Mouse (Mus musculus): ENCODE measurements around the gene Esp4.
"Not testable (repeated sequence)": the region's sequence is repeated elsewhere in the genome, so short reads cannot be mapped to it uniquely, and the experiment has no call there.

Esp4 gene

GRCm38 (mm10) chr17:40598294-40598693 is at the start of gene Esp4:
Gene Esp4 (plus strand): TSS chr17:40598594.
- no peak for DNase-seq (ENCODE audit: low read depth)

DNA sequence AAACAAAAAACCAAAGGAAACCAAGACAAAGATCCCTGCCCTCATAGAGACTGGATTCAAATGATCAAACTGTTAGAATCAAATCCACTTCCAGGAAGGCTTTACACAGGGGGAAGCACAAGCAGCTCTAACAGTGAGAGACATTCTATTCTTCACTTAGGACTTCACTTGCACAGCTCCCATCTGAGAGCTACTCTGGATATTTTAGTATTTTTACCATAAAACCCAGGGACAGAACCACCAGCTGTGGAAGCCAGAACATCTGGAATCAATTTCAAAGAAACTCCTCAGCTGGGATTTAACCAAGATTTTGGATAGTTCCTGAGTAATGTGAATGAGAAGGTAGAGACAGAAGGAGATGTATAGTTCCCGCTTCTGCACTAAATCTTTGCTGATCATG is 44.9 kb upstream of the Esp4 start:
- DNase-seq (ENCODE audit: low read depth): no peak

DNA sequence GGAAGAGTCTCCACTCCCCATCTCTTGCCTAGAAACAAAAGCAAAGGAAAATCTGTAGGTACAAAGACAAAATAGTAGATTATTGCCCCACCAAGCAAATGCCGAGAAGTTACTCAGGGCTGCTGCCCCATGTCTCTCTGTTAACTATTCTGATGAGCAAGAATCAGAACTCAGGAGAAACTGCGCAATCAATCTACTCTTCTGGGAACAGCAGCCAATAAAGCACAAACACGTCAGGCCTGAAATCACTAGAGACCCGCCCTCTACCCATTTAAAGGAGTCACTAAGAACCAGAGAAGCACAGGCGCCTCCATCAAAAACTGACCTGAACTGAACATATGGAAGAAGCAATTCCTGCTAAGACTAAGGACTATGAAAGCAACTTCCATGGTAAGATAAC is 37.2 kb upstream of the Esp4 start, which contains the start of gene Esp6:
Gene Esp6, plus strand, starts transcription at position 301 of the 400 bp plus-strand sequence.
- no peak for DNase-seq (ENCODE audit: low read depth)

GRCm38 (mm10) chr17:40583906-40584305 is 14.5 kb upstream of the Esp4 start:
- not testable (repeated sequence) for DNase-seq (ENCODE audit: low read depth)

DNA sequence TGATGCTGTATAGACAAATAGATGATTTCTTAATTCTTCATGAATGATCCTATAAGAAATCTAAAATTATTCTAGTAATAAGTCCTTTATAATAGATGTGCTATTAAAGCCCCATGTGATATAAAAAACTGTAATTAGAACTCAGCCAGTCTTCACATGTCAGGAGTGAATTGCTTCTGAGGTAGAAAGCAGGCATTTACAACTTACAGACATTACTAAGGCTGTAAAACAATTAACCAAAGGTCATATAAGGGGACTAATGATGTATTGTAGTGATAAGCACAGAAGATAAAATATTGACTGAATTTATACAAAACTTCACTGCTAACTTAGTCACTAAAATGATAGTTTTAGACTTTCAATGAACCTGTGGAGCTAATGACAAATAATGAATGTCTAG is 7.1 kb upstream of the Esp4 start:
- no peak for DNase-seq (ENCODE audit: low read depth)

DNA sequence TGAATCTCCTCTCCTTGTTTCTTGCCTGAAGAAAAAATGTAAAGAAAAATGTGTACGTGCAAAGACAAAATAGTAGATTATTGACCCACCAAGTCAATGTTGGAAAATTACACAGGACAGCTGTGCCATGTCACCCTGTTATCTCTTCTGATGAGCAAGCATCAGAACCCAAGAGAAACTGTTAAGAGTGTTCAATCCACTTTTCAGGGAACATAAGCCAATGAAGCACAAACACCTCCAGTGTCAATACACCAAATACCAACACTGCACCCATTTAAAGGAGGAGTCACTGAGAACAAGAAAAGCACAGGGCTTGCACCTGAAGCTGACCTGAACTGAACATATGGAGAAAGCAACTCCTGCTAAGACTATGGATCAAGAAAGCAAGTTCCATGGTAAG is 33.4 kb downstream of the Esp4 start, which contains the start of gene Esp3:
Gene Esp3, plus strand, starts transcription at position 301 of the 400 bp plus-strand sequence.
- not testable (repeated sequence) for DNase-seq (ENCODE audit: low read depth)

All from NIH3T3 (cell line).